Mouse (Mus musculus): ENCODE results near the gene Ssbp3. TPM values are rescaled to one million over a fixed set of nuclear protein-coding genes. Genes with fewer than 3 reads are reported as not detected.

Ssbp3 gene
- total and polyA plus RNA-seq, 3 experiments: 30.5 to 242 (median 116) TPM

GRCm38 (mm10) chr4:106985289-106985688 is 74.8 kb downstream of the Ssbp3 start:
- Histone ChIP-seq H3K9ac (ENCODE audit: control insufficient read depth, low read depth, low read length, poor library complexity, severe bottlenecking) (no peak overlapping the region), H3K9me3 (replicated peaks; ENCODE audit: insufficient read depth, low read length) (no peaks in the 10 kb centered on the region), H3K79me2 (ENCODE audit: control insufficient read depth, insufficient read depth, low read length, poor library complexity) (0 out of 2 replicates have a peak, but pooled peaks cover 6% of the 10 kb centered on the region), H3K27ac (ENCODE audit: control insufficient read depth, low read depth, low read length) (no peak overlapping the region), H3K4me1 (ENCODE audit: control insufficient read depth in 1 of 2, insufficient read depth in 2 of 2, low read length in 2 of 2) (peaks cover 6 to 15% of the 10 kb centered on the region in 2 experiments), H3K36me3 (ENCODE audit: control insufficient read depth in 1 of 2, insufficient read depth in 2 of 2, low read length in 2 of 2) (peaks cover 5 to 11% of the 10 kb centered on the region in 2 experiments; a peak in 3 of 4 replicates), H3K27me3 (ENCODE audit: control insufficient read depth in 1 of 2, insufficient read depth in 2 of 2, low read length in 2 of 2) (no peaks in the 10 kb centered on the region), H3K4me3 (ENCODE audit: control insufficient read depth in 1 of 2, insufficient read depth in 1 of 2, low read depth in 2 of 2, low read length in 2 of 2) (no peak overlapping the region)
- DNase-seq (ENCODE audit: low read depth, low spot score): no peak
- TF ChIP-seq SMC3 (IDR thresholded peaks at IDR 0.05; ENCODE audit: low read depth, low read length): no peak
- no peak for TF ChIP-seq POLR2AphosphoS2 (IDR thresholded peaks at IDR 0.05; ENCODE audit: low read length)
- no peak for TF ChIP-seq POLR2AphosphoS5 (IDR thresholded peaks at IDR 0.05; ENCODE audit: borderline replicate concordance, low read depth, low read length)
- no peak for TF ChIP-seq GABPA (IDR thresholded peaks at IDR 0.05; ENCODE audit: low read depth, low read length)
- TF ChIP-seq ZC3H11A (IDR thresholded peaks at IDR 0.05; ENCODE audit: low read depth, low read length): no peak
- no peak for TF ChIP-seq MYB (IDR thresholded peaks at IDR 0.05; ENCODE audit: low read depth, low read length)
- TF ChIP-seq MYC (IDR thresholded peaks at IDR 0.05; ENCODE audit: low read depth, low read length): no peak
- no peak for TF ChIP-seq TCF12 (IDR thresholded peaks at IDR 0.05; ENCODE audit: low read depth, low read length)
- TF ChIP-seq MAX (IDR thresholded peaks at IDR 0.05; ENCODE audit: low read length): no peak
- TF ChIP-seq MAZ (IDR thresholded peaks at IDR 0.05; ENCODE audit: low read depth, low read length): no peak
- no peak for TF ChIP-seq USF1 (IDR thresholded peaks at IDR 0.05; ENCODE audit: low read depth, low read length)

DNA sequence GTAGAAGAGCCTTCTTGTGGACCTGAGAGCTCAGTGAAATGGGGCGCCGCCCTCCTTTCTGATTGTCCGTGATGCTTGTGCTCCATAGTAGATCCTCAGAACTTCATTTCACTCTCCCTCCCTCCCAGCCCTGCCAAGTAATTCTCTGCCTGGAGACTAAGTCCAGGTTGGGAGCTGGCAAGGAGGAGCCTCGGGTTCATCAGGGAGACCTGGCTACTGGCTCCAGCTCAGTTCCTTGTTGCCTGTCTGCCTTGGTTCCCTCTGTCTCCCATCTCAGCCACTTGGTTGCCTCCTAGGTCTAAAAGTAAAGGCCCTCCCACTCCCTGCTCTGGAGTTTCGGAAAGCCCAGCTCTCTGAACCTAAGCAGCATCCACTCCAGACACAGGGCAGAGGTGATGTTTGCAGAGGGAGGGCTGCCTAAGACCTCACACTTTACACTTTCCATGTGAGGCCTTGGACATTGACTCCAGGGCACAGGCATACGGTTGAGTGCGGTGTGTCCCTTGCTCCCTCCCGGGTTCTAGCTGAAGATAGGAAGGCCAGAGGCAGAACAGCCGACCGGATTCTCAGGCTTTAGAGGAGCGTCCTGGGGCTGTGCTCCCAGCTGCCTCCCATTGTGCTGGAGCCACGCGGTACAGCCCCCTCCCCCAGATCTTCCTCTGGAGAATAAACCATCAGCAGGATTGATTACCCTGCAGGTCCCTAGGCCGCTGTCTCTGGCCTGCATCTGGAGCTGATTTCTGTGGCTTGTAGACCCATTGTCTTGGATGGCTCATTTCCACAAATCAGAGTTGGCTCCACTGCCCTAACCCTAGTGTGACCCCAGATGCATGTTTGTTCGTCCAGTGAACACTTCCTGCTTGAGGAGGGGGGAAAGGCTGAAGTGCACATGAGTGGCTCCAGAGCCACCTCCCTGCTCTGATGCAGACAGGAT is 75.7 kb downstream of the Ssbp3 start:
- peaks cover 5 to 6% of the 10 kb centered on the region in 2 experiments; a peak in 3 of 4 replicates for H3K36me3 ChIP-seq (ENCODE audit: control insufficient read depth in 1 of 2, insufficient read depth in 2 of 2, low read length in 2 of 2)
- no peaks in the 10 kb centered on the region for H3K9me3 ChIP-seq (replicated peaks; ENCODE audit: insufficient read depth, low read length)
- no peak overlapping the region for H3K27ac ChIP-seq (ENCODE audit: control insufficient read depth, low read depth, low read length)
- H3K79me2 ChIP-seq (ENCODE audit: control insufficient read depth, insufficient read depth, low read length, poor library complexity): peaks cover 7% of the 10 kb centered on the region; the same call in 1 of the 2 replicates
- no peaks in the 10 kb centered on the region for H3K27me3 ChIP-seq (ENCODE audit: control insufficient read depth in 1 of 2, insufficient read depth in 2 of 2, low read length in 2 of 2)
- H3K4me3 ChIP-seq (ENCODE audit: control insufficient read depth in 1 of 2, insufficient read depth in 1 of 2, low read depth in 2 of 2, low read length in 2 of 2): no peak overlapping the region
- TF ChIP-seq JUND (IDR thresholded peaks at IDR 0.05; ENCODE audit: low read depth, low read length): no peak
- TF ChIP-seq MXI1 (IDR thresholded peaks at IDR 0.05; ENCODE audit: low read depth, low read length): no peak
- TF ChIP-seq RAD21 (IDR thresholded peaks at IDR 0.05; ENCODE audit: low read depth, low read length): no peak
- no peak for TF ChIP-seq TBP (IDR thresholded peaks at IDR 0.05; ENCODE audit: low read depth, low read length)
- no peak for TF ChIP-seq ZC3H11A (IDR thresholded peaks at IDR 0.05; ENCODE audit: low read depth, low read length)
- no peak for TF ChIP-seq USF2 (IDR thresholded peaks at IDR 0.05; ENCODE audit: borderline replicate concordance in 1 of 2, insufficient read depth in 1 of 2, low read depth in 1 of 2, low read length in 2 of 2)
- TF ChIP-seq MAX (IDR thresholded peaks at IDR 0.05; ENCODE audit: low read length): no peak
- no peak for TF ChIP-seq RCOR1 (IDR thresholded peaks at IDR 0.05; ENCODE audit: low read depth, low read length)
- no peak for TF ChIP-seq ZKSCAN1 (IDR thresholded peaks at IDR 0.05; ENCODE audit: low read depth, low read length)
- no peak for TF ChIP-seq TAL1 (IDR thresholded peaks at IDR 0.05; ENCODE audit: low read length)
- TF ChIP-seq ELF1 (IDR thresholded peaks at IDR 0.05; ENCODE audit: low read depth, low read length): no peak
- TF ChIP-seq ZMIZ1 (IDR thresholded peaks at IDR 0.05; ENCODE audit: low read depth, low read length): no peak
- TF ChIP-seq ETS1 (IDR thresholded peaks at IDR 0.05; ENCODE audit: low read depth, low read length): no peak
- TF ChIP-seq MAZ (IDR thresholded peaks at IDR 0.05; ENCODE audit: low read depth, low read length): no peak
- no peak for TF ChIP-seq SIN3A (IDR thresholded peaks at IDR 0.05; ENCODE audit: low read length)
- TF ChIP-seq MEF2A (IDR thresholded peaks at IDR 0.05; ENCODE audit: extremely low read depth, insufficient replicate concordance, low read depth, low read length, poor library complexity, severe bottlenecking): no peak
- TF ChIP-seq CHD1 (IDR thresholded peaks at IDR 0.05; ENCODE audit: low read depth, low read length): no peak
- TF ChIP-seq KAT2A (conservative IDR thresholded peaks at IDR 0.05; ENCODE audit: low read depth, low read length): no peak
- no peak for DNase-seq (ENCODE audit: low read depth, low spot score)
- H3K4me1 ChIP-seq (ENCODE audit: control insufficient read depth in 1 of 2, insufficient read depth in 2 of 2, low read length in 2 of 2): peaks cover 1 to 9% of the 10 kb centered on the region in 2 experiments
- H3K9ac ChIP-seq (ENCODE audit: control insufficient read depth, low read depth, low read length, poor library complexity, severe bottlenecking): no peak overlapping the region

Measured in MEL (cell line).